Mouse (Mus musculus) cerebellum, adult 2 months (tissue): ENCODE measurements around the gene Nat10.

ENCODE experiments used
- CTCF ChIP-seq: fragments of 200-500 bp; IDR thresholded peaks from 2 replicates; pipeline ENCODE4 v1.5.1; 2011; ENCODE audit warnings: low read depth, mild to moderate bottlenecking, control low read depth, low read length, moderate library complexity, borderline replicate concordance; ENCODE audit not compliant: insufficient read depth
- POLR2A ChIP-seq: fragments of 200-500 bp; IDR thresholded peaks from 2 replicates; pipeline ENCODE4 v1.6.1; 2011; ENCODE audit warnings: low read length, control low read depth, borderline replicate concordance; ENCODE audit not compliant: insufficient read depth

DNA sequence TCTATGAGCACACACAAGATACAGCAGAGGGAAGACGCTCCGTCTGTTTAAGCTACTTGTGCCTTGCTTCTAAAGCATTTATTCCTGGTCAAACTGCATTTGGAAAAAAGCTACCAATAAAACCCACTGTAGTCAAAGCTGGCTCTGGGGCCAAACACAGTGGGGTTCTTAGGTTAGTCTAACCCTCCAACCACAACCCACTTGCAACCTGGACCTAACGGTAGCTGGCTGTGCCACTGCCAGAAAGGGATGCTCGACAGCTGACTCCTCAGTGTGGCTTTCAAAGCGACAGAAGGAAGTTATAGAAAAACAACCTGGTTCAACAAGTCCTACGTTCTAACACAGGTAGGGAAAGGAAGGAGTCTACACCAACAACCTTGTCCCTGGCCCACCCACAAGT, 29.6 kb downstream of the Nat10 start:
- TF ChIP-seq POLR2A (no peak), CTCF (no peak)
